Comparison of ENCODE assay signal across 16 mouse cellular contexts in genomic region chr3:124501427-124501826, GRCm38 (mm10).
"Had no signal": no experiment of that assay in that cellular context is flagged by ENCODE, and none has a peak within 500 bp of the region (broad histone marks: within the 10 kb centered on the region; RNA-seq: fewer than 3 reads in every experiment).

No protein-coding gene starts in this region.

- H3K4me3 ChIP-seq: lung, embryonic 15.5 days; megakaryocyte, embryonic 14.5 days; midbrain, embryonic 13.5 days; midbrain, embryonic 15.5 days; neural tube, embryonic 12.5 days; stomach, embryonic 15.5 days had no signal

- DNase-seq: lung, adult 2 months; lung, postnatal 14 days; lung, postnatal 36 days; right cerebral cortex, postnatal 14 days; thymus, adult 2 months; thymus, postnatal 14 days; thymus, postnatal 36 days had no signal

- H3K4me1 ChIP-seq: lung, embryonic 15.5 days; megakaryocyte, embryonic 14.5 days; midbrain, embryonic 13.5 days; midbrain, embryonic 15.5 days; neural tube, embryonic 12.5 days; stomach, embryonic 15.5 days had no signal

- H3K9me3 ChIP-seq: lung, embryonic 15.5 days; midbrain, embryonic 13.5 days; midbrain, embryonic 15.5 days; neural tube, embryonic 12.5 days; stomach, embryonic 15.5 days had no signal

- H3K27ac ChIP-seq: lung, embryonic 15.5 days; macrophage; midbrain, embryonic 13.5 days; midbrain, embryonic 15.5 days; neural tube, embryonic 12.5 days; stomach, embryonic 15.5 days; stomach, postnatal 0 days had no signal

- H3K36me3 ChIP-seq: lung, embryonic 15.5 days; midbrain, embryonic 13.5 days; midbrain, embryonic 15.5 days; neural tube, embryonic 12.5 days; stomach, embryonic 15.5 days had no signal

- H3K9ac ChIP-seq: lung, embryonic 15.5 days; midbrain, embryonic 13.5 days; midbrain, embryonic 15.5 days; neural tube, embryonic 12.5 days; stomach, embryonic 15.5 days had no signal

- H3K27me3 ChIP-seq: lung, embryonic 15.5 days; megakaryocyte, embryonic 14.5 days; midbrain, embryonic 13.5 days; midbrain, embryonic 15.5 days; neural tube, embryonic 12.5 days; stomach, embryonic 15.5 days had no signal

- ATAC-seq: lung, postnatal 0 days; midbrain, embryonic 13.5 days; midbrain, embryonic 15.5 days had no signal
